Mouse (Mus musculus) midbrain, embryonic 13.5 days (tissue): ENCODE data around the gene Pcp4l1. TPM values are rescaled to one million over a fixed set of nuclear protein-coding genes. Genes with fewer than 3 reads are reported as not detected.

ENCODE experiments used
- ATAC-seq: fragments of 200-750 bp; cut with Nextera tagmentation; 2 replicates; pipeline ENCODE4 v1.8.0; 2017; ENCODE audit warnings: mild to moderate bottlenecking, moderate TSS enrichment, moderate library complexity
- H3K27ac ChIP-seq: fragments of 300-500 bp; sonication (generic); 2 replicates; pipeline ENCODE4 v1.5.1; 2015; ENCODE audit warnings: inconsistent platforms, mild to moderate bottlenecking, moderate library complexity
- H3K27me3 ChIP-seq: fragments of 300-500 bp; sonication (generic); 2 replicates; pipeline ENCODE4 v1.6.1; 2015; ENCODE audit warnings: mild to moderate bottlenecking, inconsistent platforms
- H3K36me3 ChIP-seq: fragments of 300-500 bp; sonication (generic); 2 replicates; pipeline ENCODE4 v1.6.1; 2015; ENCODE audit warnings: mild to moderate bottlenecking, inconsistent platforms
- H3K4me1 ChIP-seq: fragments of 300-500 bp; sonication (generic); replicated peaks from 2 replicates; pipeline ENCODE4 v1.6.1; 2015; ENCODE audit warnings: inconsistent platforms
- H3K4me2 ChIP-seq: fragments of 300-500 bp; sonication (generic); replicated peaks from 2 replicates; pipeline ENCODE4 v1.6.1; 2015; ENCODE audit warnings: moderate library complexity, mild to moderate bottlenecking, inconsistent platforms
- H3K4me3 ChIP-seq: fragments of 300-500 bp; sonication (generic); replicated peaks from 2 replicates; pipeline ENCODE4 v1.5.1; 2015; ENCODE audit warnings: mild to moderate bottlenecking, inconsistent platforms
- H3K9ac ChIP-seq: fragments of 300-500 bp; sonication (generic); replicated peaks from 2 replicates; pipeline ENCODE4 v1.6.1; 2015; ENCODE audit warnings: mild to moderate bottlenecking, inconsistent platforms
- H3K9me3 ChIP-seq: fragments of 300-500 bp; sonication (generic); 2 replicates; pipeline ENCODE4 v1.6.1; 2016; ENCODE audit warnings: mild to moderate bottlenecking, inconsistent platforms
- WGBS: fragments of 180-500 bp; shearing (Covaris S2); methylation state at CpG from one replicate; pipeline ENCODE4 v1.1.7; 2015; 5-methylcytosine and 5-hydroxymethylcytosine counted together
- polyA plus RNA-seq: library from polyadenylated mRNA; unstranded; fragments of >200 nt; fragmentation: Nextera tagmentation; extraction: Ambion mirVana; gene quantifications from 2 replicates; pipeline ENCODE4 v1.2.1, GENCODE M21; 2015

The Pcp4l1 gene
- polyA plus RNA-seq, 1 experiment from 2014 or later = 23.0 TPM

DNA sequence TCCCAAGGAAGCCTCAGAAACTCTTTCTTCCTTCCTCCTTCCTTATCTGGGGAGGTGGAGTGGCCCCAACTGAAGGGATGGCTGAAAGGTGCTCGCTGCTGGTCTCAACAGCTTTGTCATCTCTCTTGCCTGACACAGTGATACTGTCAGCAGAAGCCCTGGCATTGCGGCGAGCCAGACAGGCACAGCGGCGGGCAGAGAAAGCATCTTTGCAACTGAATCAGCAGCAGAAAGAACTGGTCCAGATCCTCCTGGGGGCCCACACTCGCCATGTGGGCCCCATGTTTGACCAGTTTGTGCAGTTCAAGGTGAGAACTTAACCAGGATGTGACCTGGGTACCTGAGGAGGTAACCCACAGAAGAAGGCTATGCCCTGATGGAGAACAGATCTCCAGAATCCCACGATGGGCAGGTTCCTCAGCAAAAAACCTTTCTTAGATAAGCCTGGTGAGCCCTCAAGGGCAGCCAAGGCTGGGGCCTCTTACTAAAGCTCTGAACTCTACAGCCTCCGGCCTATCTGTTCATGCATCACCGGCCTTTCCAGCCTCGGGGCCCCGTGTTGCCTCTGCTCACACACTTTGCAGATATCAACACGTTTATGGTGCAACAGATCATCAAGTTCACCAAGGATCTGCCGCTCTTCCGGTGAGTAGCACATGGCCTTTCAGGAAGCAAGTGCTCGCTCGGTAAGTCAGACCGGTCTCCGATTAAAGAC, 20.3 kb upstream of the Pcp4l1 start:
- ATAC-seq = no peak
- Histone ChIP-seq H3K4me3 (no peak overlapping the region), H3K9me3 (no peaks in the 10 kb centered on the region), H3K4me1 (peaks cover 8% of the 10 kb centered on the region), H3K27me3 (no peaks in the 10 kb centered on the region), H3K36me3 (peaks cover 30% of the 10 kb centered on the region), H3K27ac (no peak overlapping the region), H3K4me2 (no peak overlapping the region), H3K9ac (no peak overlapping the region)
- 91% methylated on average over 18 of the region's 18 CpGs for WGBS

DNA sequence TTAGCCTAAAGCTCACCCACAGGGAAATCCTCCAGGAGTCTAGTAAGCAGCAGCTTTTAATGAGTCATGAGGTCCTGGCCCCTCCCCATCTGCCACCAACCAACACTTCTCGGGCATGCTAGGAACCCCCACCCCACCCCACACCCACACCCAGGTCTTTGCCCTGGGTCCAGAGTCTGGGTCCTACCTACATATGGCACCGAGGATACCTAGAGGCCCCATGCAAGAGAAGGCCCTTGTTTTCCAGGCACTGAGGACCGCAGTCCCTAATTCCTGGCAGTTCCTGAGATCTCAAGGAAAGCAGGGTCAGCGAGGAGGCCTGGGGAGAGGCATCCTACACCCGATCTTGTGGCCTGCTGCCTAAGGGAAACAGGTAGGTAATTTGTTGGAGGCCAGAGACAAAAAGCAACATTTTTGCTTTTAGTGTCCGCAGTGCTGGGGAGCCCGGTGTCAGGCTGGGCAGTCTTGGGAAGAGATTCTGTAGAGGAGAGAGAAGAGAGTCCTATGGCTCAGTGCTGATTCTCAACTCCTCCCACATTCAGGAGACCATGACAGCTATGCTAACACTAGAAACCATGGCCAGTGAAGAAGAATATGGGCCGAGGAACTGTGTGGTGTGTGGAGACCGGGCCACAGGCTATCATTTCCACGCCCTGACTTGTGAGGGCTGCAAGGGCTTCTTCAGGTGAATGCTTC, 17.9 kb upstream of the Pcp4l1 start, which contains the start of gene Nr1i3:
Nr1i3 (plus strand) TSS at position 170 of the 696 bp plus-strand sequence.
- Histone ChIP-seq H3K36me3 (peaks cover 17% of the 10 kb centered on the region; the same call in 1 of the 2 replicates), H3K9me3 (no peaks in the 10 kb centered on the region), H3K9ac (no peak within 1 kb of the TSS), H3K4me1 (no peaks in the 10 kb centered on the region), H3K4me2 (no peak within 1 kb of the TSS), H3K4me3 (no peak within 1 kb of the TSS), H3K27ac (no peak within 1 kb of the TSS), H3K27me3 (no peaks in the 10 kb centered on the region)
- no peak for ATAC-seq
- WGBS = 67% methylated on average over 10 of the region's 10 CpGs

DNA sequence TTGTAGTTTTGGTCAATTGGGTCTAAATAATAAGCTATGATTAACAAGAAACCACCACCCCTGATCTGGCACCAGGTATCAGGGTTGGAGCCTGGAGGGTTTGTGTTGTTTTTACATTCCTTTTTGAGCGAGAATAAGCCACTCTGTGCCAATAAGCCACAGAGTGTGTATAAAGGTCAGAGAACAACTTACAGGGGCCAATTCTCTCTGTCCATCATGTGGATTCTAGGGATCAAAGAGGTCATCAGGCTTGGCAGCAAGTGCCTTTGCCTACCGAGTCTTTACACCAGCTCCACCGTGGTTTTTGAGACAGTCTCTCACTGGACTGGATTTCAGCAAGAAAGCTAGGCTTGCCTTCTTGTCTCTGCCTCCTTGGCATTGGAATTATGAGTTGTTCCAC, 16.8 kb upstream of the Pcp4l1 start:
- Histone ChIP-seq H3K9ac (no peak overlapping the region), H3K9me3 (no peaks in the 10 kb centered on the region), H3K27me3 (no peaks in the 10 kb centered on the region), H3K4me2 (no peak overlapping the region), H3K27ac (no peak overlapping the region), H3K4me1 (no peaks in the 10 kb centered on the region), H3K36me3 (0 out of 2 replicates have a peak, but pooled peaks cover 6% of the 10 kb centered on the region), H3K4me3 (no peak overlapping the region)
- no peak for ATAC-seq
- 39% methylated on average over 3 of the region's 3 CpGs for WGBS

DNA sequence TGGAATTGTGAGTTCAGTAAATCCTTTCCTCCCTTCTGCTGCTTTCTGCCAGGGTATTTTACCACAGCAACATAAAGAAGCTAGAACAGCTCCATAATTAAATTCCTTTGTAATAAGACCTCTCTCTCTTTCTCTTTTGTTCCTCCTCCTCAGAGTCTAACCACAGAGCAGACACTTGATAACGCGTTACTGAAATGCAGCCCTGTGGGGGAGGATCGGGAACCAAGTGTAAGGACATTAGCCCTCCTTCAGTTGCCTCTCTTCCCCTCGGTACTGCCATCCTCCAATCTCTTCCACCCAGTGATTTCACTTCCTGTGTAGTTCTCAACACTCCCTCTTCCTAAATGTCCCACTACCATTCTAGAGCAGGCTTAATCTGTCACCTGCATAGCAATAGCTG, 13.3 kb upstream of the Pcp4l1 start:
- H3K4me1 ChIP-seq = peaks cover 3% of the 10 kb centered on the region; the same call in 1 of the 2 replicates

DNA sequence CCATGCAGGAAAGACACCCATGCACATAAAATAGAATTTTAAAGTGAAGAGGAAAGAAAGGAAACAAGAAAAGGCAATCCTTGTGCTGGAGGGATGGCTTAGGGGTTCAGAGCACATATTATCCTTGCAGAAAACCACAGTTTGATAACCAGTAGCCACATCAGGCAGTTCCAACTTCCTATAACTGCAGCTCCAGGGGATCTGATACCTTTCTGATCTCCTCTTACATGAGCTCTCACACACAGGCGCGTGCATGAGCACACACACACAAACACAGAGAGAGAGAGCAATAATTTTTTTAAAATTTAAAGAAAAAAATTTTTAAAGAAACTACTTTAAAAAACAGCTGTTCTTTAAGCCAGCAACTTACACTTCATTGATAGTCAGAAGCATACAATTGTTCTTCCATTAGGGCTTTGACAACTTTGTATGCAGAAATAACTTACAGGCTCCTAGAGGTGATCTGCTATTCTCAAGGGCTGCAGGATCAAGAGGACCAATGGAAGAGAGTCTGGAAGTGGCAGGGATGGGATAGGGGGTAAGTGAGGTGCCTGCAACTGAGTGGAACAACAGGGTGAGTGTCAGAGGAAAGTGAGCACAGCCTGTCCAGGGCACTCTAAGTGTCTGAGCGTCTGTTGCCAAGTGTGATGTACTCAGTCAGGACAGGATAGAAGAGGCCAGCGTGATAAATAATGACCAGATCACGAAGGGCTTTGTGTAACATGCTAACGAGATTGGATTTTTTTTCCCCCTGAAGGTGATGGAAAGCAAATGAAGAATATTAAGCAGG, 9.8 kb upstream of the Pcp4l1 start:
- Histone ChIP-seq H3K4me2 (no peak overlapping the region), H3K4me3 (no peak overlapping the region), H3K9me3 (no peaks in the 10 kb centered on the region), H3K27me3 (no peaks in the 10 kb centered on the region), H3K27ac (no peak overlapping the region), H3K9ac (no peak overlapping the region), H3K4me1 (peaks cover 3% of the 10 kb centered on the region; the same call in 1 of the 2 replicates), H3K36me3 (no peaks in the 10 kb centered on the region)
- 63% methylated on average over 6 of the region's 6 CpGs for WGBS
- ATAC-seq = no peak

More for the DNA sequence above, 13.3 kb upstream of the Pcp4l1 start:
- H3K36me3 ChIP-seq = no peaks in the 10 kb centered on the region
- H3K27ac ChIP-seq = no peak overlapping the region
- no peaks in the 10 kb centered on the region for H3K27me3 ChIP-seq
- no peak for ATAC-seq
- 20% methylated on average over 4 of the region's 4 CpGs for WGBS
- no peak overlapping the region for H3K9ac ChIP-seq
- no peak overlapping the region for H3K4me2 ChIP-seq
- H3K9me3 ChIP-seq = no peaks in the 10 kb centered on the region
- H3K4me3 ChIP-seq = no peak overlapping the region

DNA sequence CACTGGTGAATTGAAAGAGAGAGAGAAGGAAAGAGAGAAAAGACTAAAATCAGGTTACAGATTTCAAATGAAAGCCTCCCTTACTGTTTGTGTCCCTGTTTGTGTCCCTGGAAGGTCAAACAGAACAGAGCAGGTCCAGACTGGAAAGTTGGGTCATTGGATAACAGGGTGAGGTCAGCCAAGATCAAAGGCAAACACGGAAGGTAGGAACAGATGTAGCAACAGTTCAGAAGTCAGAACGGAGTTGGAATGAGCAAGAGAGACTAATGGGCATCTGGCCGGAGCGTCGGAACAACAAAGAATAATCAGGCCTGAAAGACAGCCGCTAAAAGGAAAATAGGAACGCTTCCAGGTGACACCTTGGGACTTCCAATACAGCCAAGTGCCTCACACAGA, 8.2 kb upstream of the Pcp4l1 start:
- no peak overlapping the region for H3K27ac ChIP-seq
- H3K9ac ChIP-seq = no peak overlapping the region
- H3K4me3 ChIP-seq = no peak overlapping the region
- no peaks in the 10 kb centered on the region for H3K36me3 ChIP-seq
- ATAC-seq = no peak
- H3K4me2 ChIP-seq = no peak overlapping the region
- no peaks in the 10 kb centered on the region for H3K9me3 ChIP-seq
- WGBS = 62% methylated on average over 7 of the region's 7 CpGs
- no peaks in the 10 kb centered on the region for H3K27me3 ChIP-seq
- peaks cover 3% of the 10 kb centered on the region; the same call in 1 of the 2 replicates for H3K4me1 ChIP-seq

DNA sequence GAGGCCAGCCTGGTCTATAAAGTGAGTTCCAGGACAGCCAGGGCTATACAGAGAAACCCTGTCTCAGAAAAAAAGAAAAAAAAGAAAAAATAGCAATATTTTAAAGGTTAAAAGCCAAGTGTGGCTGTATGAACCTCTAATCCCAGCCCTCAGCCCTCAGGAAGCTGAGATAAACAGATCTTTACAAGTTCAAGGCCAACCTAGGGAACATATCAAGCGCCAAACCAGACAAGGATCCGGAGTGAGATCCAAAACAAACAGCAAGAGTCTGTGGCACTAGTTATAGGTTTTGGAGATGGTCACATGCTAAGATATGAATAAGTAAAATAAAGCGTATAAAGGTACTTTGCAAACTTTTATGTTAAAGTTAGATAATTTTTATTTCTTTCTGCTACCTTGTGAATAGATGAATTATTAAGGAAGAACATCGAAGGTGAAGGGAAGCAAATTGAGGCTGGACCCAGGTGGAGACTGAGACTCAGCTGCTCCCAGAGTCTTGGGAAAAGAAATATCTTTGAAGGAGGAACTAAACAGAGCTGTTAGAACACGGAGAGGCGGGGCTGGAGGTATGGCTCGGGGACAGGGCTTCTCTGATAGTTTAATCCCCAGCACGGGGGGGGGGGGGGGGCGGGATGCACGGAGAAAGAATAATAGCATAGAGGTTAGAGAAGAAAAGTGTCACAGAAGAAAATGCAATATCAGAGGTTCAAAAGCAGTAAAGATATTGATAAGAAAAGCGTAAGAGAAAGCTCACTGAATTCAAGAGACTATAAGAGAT, 7.6 kb upstream of the Pcp4l1 start:
- Histone ChIP-seq H3K9me3 (no peaks in the 10 kb centered on the region), H3K4me2 (no peak overlapping the region), H3K36me3 (no peaks in the 10 kb centered on the region), H3K4me3 (no peak overlapping the region), H3K4me1 (peaks cover 3% of the 10 kb centered on the region; the same call in 1 of the 2 replicates), H3K9ac (no peak overlapping the region), H3K27ac (no peak overlapping the region), H3K27me3 (peaks cover 3% of the 10 kb centered on the region; the same call in 1 of the 2 replicates)
- ATAC-seq = no peak
- WGBS = 52% methylated on average over 11 of the region's 11 CpGs

DNA sequence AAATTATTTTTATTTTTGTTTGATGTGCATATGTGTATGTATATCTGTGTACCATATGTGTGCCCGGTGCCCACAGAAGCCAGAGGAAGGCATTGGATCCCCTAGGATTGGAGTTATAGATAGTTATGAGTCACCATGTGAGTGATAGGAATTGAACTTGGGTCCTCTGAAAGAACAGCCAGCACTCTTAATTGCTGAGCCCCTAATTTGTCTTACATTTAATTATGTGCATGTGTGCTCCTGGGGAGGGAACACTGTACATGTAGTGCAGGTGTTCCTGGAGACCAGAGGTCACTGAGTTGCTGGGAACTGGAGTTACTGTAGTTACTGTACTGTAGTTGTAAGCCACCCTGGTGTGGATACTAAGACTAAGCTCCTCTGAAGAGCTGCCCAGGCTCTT, 4.7 kb upstream of the Pcp4l1 start:
- 100% methylated on average over 1 of the region's 1 CpGs for WGBS
- H3K9ac ChIP-seq = no peak overlapping the region
- H3K4me2 ChIP-seq = no peak overlapping the region
- peaks cover 18% of the 10 kb centered on the region for H3K27me3 ChIP-seq
- ATAC-seq = no peak
- no peaks in the 10 kb centered on the region for H3K36me3 ChIP-seq
- H3K27ac ChIP-seq = no peak overlapping the region
- no peak overlapping the region for H3K4me3 ChIP-seq
- peaks cover 6% of the 10 kb centered on the region for H3K4me1 ChIP-seq
- H3K9me3 ChIP-seq = no peaks in the 10 kb centered on the region

DNA sequence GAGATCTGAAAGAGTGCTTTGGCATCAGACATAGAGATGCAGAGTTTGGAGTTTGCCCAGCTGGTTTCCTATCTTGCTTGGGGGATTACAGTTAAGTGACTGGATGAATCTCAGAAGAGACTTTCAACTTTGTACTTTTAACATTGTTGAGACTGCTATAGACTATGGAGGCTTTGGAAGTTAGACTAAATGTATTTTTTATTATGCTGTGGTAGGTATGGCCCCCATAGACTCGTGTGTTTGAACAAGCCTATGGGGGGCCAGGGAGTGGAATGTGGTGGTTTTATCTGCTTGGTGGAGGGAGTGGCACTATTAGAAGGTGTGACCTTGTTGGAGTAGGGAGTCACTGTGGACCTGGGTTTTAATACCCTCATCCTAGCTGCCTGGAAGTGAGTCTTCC, 3.5 kb upstream of the Pcp4l1 start:
- H3K36me3 ChIP-seq = no peaks in the 10 kb centered on the region
- no peak overlapping the region for H3K27ac ChIP-seq
- no peaks in the 10 kb centered on the region for H3K9me3 ChIP-seq
- WGBS = 69% methylated on average over 1 of the region's 1 CpGs
- H3K27me3 ChIP-seq = peaks cover 31% of the 10 kb centered on the region
- H3K9ac ChIP-seq = no peak overlapping the region
- H3K4me2 ChIP-seq = no peak overlapping the region
- peaks cover 18% of the 10 kb centered on the region for H3K4me1 ChIP-seq
- no peak overlapping the region for H3K4me3 ChIP-seq
- ATAC-seq = no peak

DNA sequence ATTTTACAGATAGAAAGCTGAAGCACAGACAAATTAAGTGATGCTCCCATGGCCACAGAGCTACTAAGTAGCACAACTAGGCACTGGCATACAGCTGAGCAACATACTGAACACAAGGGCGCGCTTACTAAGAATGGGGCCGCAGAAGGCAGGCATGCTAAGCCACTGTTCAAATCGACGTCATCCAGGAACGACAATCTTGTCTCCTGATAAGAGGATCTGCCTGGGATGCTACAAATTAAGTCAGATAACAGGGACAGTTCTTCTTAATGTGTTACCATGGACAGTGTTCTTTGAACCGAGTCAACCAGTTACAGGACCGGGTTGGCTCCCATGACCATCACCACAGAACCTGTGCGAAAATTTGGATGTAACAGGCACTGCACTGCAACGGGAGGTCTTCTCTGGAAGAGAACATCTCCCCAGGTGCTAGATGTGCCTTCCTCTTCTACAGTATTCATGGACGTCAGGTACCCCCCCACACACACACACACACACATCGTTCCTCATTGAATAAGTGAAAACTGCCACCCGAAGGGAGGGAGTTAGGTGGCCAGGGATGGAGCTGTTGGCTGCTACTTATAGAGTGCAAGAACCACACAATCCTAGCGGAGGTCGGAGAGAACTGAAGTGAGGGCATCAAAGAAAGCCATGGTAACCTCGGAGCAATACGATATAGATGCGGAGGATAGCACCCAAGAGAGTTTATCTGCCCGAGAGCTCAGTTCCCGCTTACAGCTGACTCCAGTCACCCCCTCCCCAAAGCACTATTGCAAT, 834 bp downstream of the Pcp4l1 start:
- 4% methylated on average over 20 of the region's 20 CpGs for WGBS
- H3K27ac ChIP-seq = no peak overlapping the region
- peak overlapping the region; percentile 96 for H3K4me2 ChIP-seq
- peaks cover 52% of the 10 kb centered on the region for H3K27me3 ChIP-seq
- H3K36me3 ChIP-seq = no peaks in the 10 kb centered on the region
- peaks cover 42% of the 10 kb centered on the region for H3K4me1 ChIP-seq
- ATAC-seq = peak; percentile 6; the same call in 1 of the 2 replicates
- H3K9ac ChIP-seq = peak overlapping the region; percentile 72
- H3K9me3 ChIP-seq = no peaks in the 10 kb centered on the region
- H3K4me3 ChIP-seq = peak overlapping the region; percentile 63
